Comparison of ENCODE assay signal across 22 mouse cellular contexts in genomic region chr10:84343536-84343935, GRCm38 (mm10).
"Had no signal": no experiment of that assay in that cellular context is flagged by ENCODE, and none has a peak within 500 bp of the region (broad histone marks: within the 10 kb centered on the region; RNA-seq: fewer than 3 reads in every experiment).

No protein-coding gene starts in this region.

- H3K27me3 ChIP-seq: heart, embryonic 13.5 days; heart, embryonic 15.5 days; hindbrain, embryonic 13.5 days; hindbrain, embryonic 15.5 days; limb, embryonic 12.5 days; liver, embryonic 13.5 days; liver, embryonic 15.5 days had no signal

- DNase-seq: gastrocnemius, postnatal 14 days; gastrocnemius, postnatal 36 days; heart, postnatal 14 days; heart, postnatal 36 days; kidney, adult 11 months; kidney, adult 2 months; kidney, postnatal 14 days; kidney, postnatal 36 days; liver; liver, embryonic 13.5 days had no signal

- H3K4me1 ChIP-seq: hindbrain, embryonic 15.5 days; limb, embryonic 10.5 days; limb, embryonic 12.5 days; liver, embryonic 13.5 days; liver, embryonic 15.5 days had no signal

- H3K36me3 ChIP-seq: heart, embryonic 13.5 days; heart, embryonic 15.5 days; hindbrain, embryonic 13.5 days; hindbrain, embryonic 15.5 days; limb, embryonic 10.5 days; limb, embryonic 12.5 days; liver, embryonic 13.5 days; liver, embryonic 15.5 days had no signal

- H3K9ac ChIP-seq: heart, embryonic 13.5 days; heart, embryonic 15.5 days; hindbrain, embryonic 13.5 days; hindbrain, embryonic 15.5 days; limb, embryonic 12.5 days; liver, embryonic 13.5 days; liver, embryonic 15.5 days had no signal

- H3K4me3 ChIP-seq: heart, embryonic 13.5 days; heart, embryonic 15.5 days; hindbrain, embryonic 13.5 days; hindbrain, embryonic 15.5 days; left cerebral cortex, adult 2 months; limb, embryonic 10.5 days; limb, embryonic 12.5 days; liver, embryonic 13.5 days; liver, embryonic 15.5 days had no signal

- ATAC-seq: hindbrain, postnatal 0 days; intestine, embryonic 16.5 days had no signal

- H3K27ac ChIP-seq: heart, embryonic 13.5 days; heart, embryonic 15.5 days; hindbrain, embryonic 13.5 days; hindbrain, embryonic 15.5 days; hindbrain, postnatal 0 days; left cerebral cortex, adult 2 months; limb, embryonic 10.5 days; limb, embryonic 12.5 days; liver, embryonic 13.5 days; liver, embryonic 15.5 days had no signal

- H3K9me3 ChIP-seq: heart, embryonic 13.5 days; heart, embryonic 15.5 days; hindbrain, embryonic 13.5 days; hindbrain, embryonic 15.5 days; limb, embryonic 10.5 days; liver, embryonic 13.5 days; liver, embryonic 15.5 days had no signal

- H3K4me2 ChIP-seq: heart, embryonic 11.5 days; heart, embryonic 13.5 days; heart, embryonic 15.5 days; hindbrain, embryonic 13.5 days; hindbrain, embryonic 15.5 days; limb, embryonic 12.5 days; liver, embryonic 11.5 days; liver, embryonic 13.5 days; liver, embryonic 15.5 days had no signal
